Mouse (Mus musculus) layer of hippocampus, adult 8-10 months (tissue): ENCODE measurements around the gene Abraxas2. TPM values are rescaled to one million over a fixed set of nuclear protein-coding genes. Genes with fewer than 3 reads are reported as not detected.

Experiments used
- DNase-seq, 2 experiments: peaks; one replicate each; pipeline ENCODE4 v3.0.0; 2022; ENCODE audit warnings: low spot score in 2 of 2
- total RNA-seq, 4 experiments: library from RNA; stranded (reverse); gene quantifications; 2 replicates each; pipeline ENCODE4 v1.2.4; 2022

Abraxas2 gene
- total RNA-seq, 4 experiments from 2014 or later = 27.3 to 32.3 (median 29.8) TPM

GRCm38 (mm10) chr7:132896206-132896815 is 37.3 kb downstream of the Abraxas2 start:
- DNase-seq = no peak

- no peak for DNase-seq
These were observed 38.2 kb downstream of the Abraxas2 start for GRCm38 (mm10) chr7:132897258-132897657.

- DNase-seq = no peak
These were observed 39.2 kb downstream of the Abraxas2 start for GRCm38 (mm10) chr7:132898234-132898633.

- DNase-seq = no peak
These were observed 42.0 kb downstream of the Abraxas2 start for GRCm38 (mm10) chr7:132900826-132901531.

- DNase-seq = no peak
These were observed 44.8 kb downstream of the Abraxas2 start for GRCm38 (mm10) chr7:132903796-132904195.

GRCm38 (mm10) chr7:132921971-132922370 is 62.9 kb downstream of the Abraxas2 start:
- DNase-seq = no peak

- DNase-seq = no peak
These were observed 66.2 kb downstream of the Abraxas2 start for GRCm38 (mm10) chr7:132925227-132925626.

GRCm38 (mm10) chr7:132927201-132927600 is 68.2 kb downstream of the Abraxas2 start:
- no peak for DNase-seq

- no peak for DNase-seq
These were observed 71.0 kb downstream of the Abraxas2 start for GRCm38 (mm10) chr7:132930055-132930454.

GRCm38 (mm10) chr7:132930850-132931559 is 72.0 kb downstream of the Abraxas2 start, which contains the start of gene Zranb1:
Zranb1 (plus strand) TSS chr7:132931142.
- DNase-seq = peak; percentile 98 to 99

- DNase-seq = peak in 1 of 2 experiments; percentile 13
These were observed 72.7 kb downstream of the Abraxas2 start for GRCm38 (mm10) chr7:132931560-132932351.

GRCm38 (mm10) chr7:132933331-132933730 is 74.3 kb downstream of the Abraxas2 start:
- no peak for DNase-seq

Other genes with a start within 250 kb of the Abraxas2 start
- gene Lhpp, start 248.6 kb upstream of the Abraxas2 start, total RNA-seq = 10 to 100 TPM; 22.1 to 23.2 (median 22.3) TPM
- 10 to 100 TPM; 48.8 to 61.1 (median 54.6) TPM for gene Fam53b, start 45.3 kb upstream of the Abraxas2 start, total RNA-seq
- gene Eef1akmt2, start 6.6 kb upstream of the Abraxas2 start, total RNA-seq = 10 to 100 TPM; 29.3 to 36.5 (median 35.4) TPM
- gene Zranb1, start 71.9 kb downstream of the Abraxas2 start, total RNA-seq = 10 to 100 TPM; 42.1 to 46.7 (median 44.4) TPM